Mouse (Mus musculus) forebrain, embryonic 14.5 days (tissue): ENCODE data around the gene Tmem135. TPM values are rescaled to one million over a fixed set of nuclear protein-coding genes. Genes with fewer than 3 reads are reported as not detected.

Experiments used
- ATAC-seq: fragments of 200-750 bp; cut with Nextera tagmentation; 2 replicates; pipeline ENCODE4 v1.8.0; 2017; ENCODE audit warnings: mild to moderate bottlenecking, moderate library complexity
- DNase-seq: peaks from one replicate; pipeline ENCODE4 v3.0.0-alpha.2; 2015; ENCODE audit warnings: low spot score
- H3K27ac ChIP-seq: fragments of 300-500 bp; sonication (generic); 2 replicates; pipeline ENCODE4 v1.5.1; 2014; ENCODE audit warnings: low read depth, mild to moderate bottlenecking, control low read depth, low read length, moderate library complexity
- H3K27me3 ChIP-seq: fragments of 300-500 bp; sonication (generic); replicated peaks from 2 replicates; pipeline ENCODE4 v1.6.1; 2014; ENCODE audit warnings: low read length, control low read depth, mixed read lengths; ENCODE audit not compliant: control insufficient read depth, insufficient read depth
- H3K36me3 ChIP-seq: fragments of 300-500 bp; sonication (generic); 2 replicates; pipeline ENCODE4 v1.6.1; 2014; ENCODE audit warnings: low read length, control low read depth; ENCODE audit not compliant: control insufficient read depth, insufficient read depth
- H3K4me1 ChIP-seq: fragments of 300-500 bp; sonication (generic); 2 replicates; pipeline ENCODE4 v1.6.1; 2014; ENCODE audit warnings: antibody characterized with exemption, low read length, control low read depth; ENCODE audit not compliant: control insufficient read depth, insufficient read depth
- H3K4me2 ChIP-seq: fragments of 300-500 bp; sonication (generic); 2 replicates; pipeline ENCODE4 v1.6.1; 2014; ENCODE audit warnings: mild to moderate bottlenecking, control low read depth, low read length
- H3K4me3 ChIP-seq: fragments of 300-500 bp; sonication (generic); 2 replicates; pipeline ENCODE4 v1.5.1; 2014; ENCODE audit warnings: low read depth, low read length, control low read depth
- H3K9ac ChIP-seq: fragments of 300-500 bp; sonication (generic); 2 replicates; pipeline ENCODE4 v1.6.1; 2014; ENCODE audit warnings: mild to moderate bottlenecking, low read length, control low read depth, moderate library complexity
- H3K9me3 ChIP-seq: fragments of 300-500 bp; sonication (generic); replicated peaks from 2 replicates; pipeline ENCODE4 v1.6.1; 2016; ENCODE audit warnings: low read length, control low read depth, mixed read lengths; ENCODE audit not compliant: control insufficient read depth
- WGBS: fragments of 180-500 bp; shearing (Covaris S2); extraction: QIAGEN DNeasy Blood & Tissue Kit; methylation state at CpG from one replicate; pipeline ENCODE4 v1.1.7; 2014; 5-methylcytosine and 5-hydroxymethylcytosine counted together
- polyA plus RNA-seq: library from polyadenylated mRNA; unstranded; fragments of >200 nt; fragmentation: Nextera tagmentation; extraction: Ambion mirVana; gene quantifications from 2 replicates; pipeline ENCODE4 v1.2.1, GENCODE M21; 2014

Tmem135 gene
- polyA plus RNA-seq = 16.2 and 22.2 TPM in 2 replicates

- Histone ChIP-seq H3K27me3 (0 out of 2 replicates have a peak, but pooled peaks cover 10% of the 10 kb centered on the region), H3K27ac (peak within 1 kb of the TSS; percentile 40; the same call in 1 of the 2 replicates), H3K4me3 (peak within 1 kb of the TSS; percentile 60), H3K36me3 (no peaks in the 10 kb centered on the region), H3K4me1 (peaks cover 15% of the 10 kb centered on the region), H3K4me2 (peak within 1 kb of the TSS; percentile 100), H3K9me3 (no peaks in the 10 kb centered on the region), H3K9ac (peak within 1 kb of the TSS; percentile 73)
- peak; percentile 96 for ATAC-seq
- WGBS = under 1% methylated on average over 60 of the region's 62 CpGs
- peak; percentile 95 for DNase-seq
Observed at GRCm38 (mm10) chr7:89404081-89404733, at the start of gene Tmem135, which contains the start of gene Fzd4. Tmem135 (minus strand) TSS chr7:89404222. Fzd4 (plus strand) TSS chr7:89404355.

GRCm38 (mm10) chr7:89450312-89450711 is 46.3 kb upstream of the Tmem135 start:
- Histone ChIP-seq H3K4me3 (no peak overlapping the region), H3K36me3 (no peaks in the 10 kb centered on the region), H3K4me2 (no peak overlapping the region), H3K9ac (no peak overlapping the region), H3K27me3 (no peaks in the 10 kb centered on the region), H3K4me1 (no peaks in the 10 kb centered on the region), H3K9me3 (no peaks in the 10 kb centered on the region), H3K27ac (no peak overlapping the region)
- DNase-seq (no peak), ATAC-seq (no peak)
- 71% methylated on average over 2 of the region's 2 CpGs for WGBS

- Histone ChIP-seq H3K27me3 (no peaks in the 10 kb centered on the region), H3K4me3 (no peak overlapping the region), H3K9ac (no peak overlapping the region), H3K4me1 (no peaks in the 10 kb centered on the region), H3K27ac (no peak overlapping the region), H3K4me2 (no peak overlapping the region), H3K36me3 (no peaks in the 10 kb centered on the region), H3K9me3 (no peaks in the 10 kb centered on the region)
- 84% methylated on average over 4 of the region's 4 CpGs for WGBS
- ATAC-seq (no peak), DNase-seq (no peak)
Observed at GRCm38 (mm10) chr7:89445137-89445536, 41.1 kb upstream of the Tmem135 start.

GRCm38 (mm10) chr7:89442242-89442641 is 38.2 kb upstream of the Tmem135 start:
- ATAC-seq (no peak), DNase-seq (no peak)
- Histone ChIP-seq H3K4me1 (no peaks in the 10 kb centered on the region), H3K9ac (no peak overlapping the region), H3K27me3 (no peaks in the 10 kb centered on the region), H3K4me3 (no peak overlapping the region), H3K36me3 (no peaks in the 10 kb centered on the region), H3K27ac (no peak overlapping the region), H3K9me3 (no peaks in the 10 kb centered on the region), H3K4me2 (no peak overlapping the region)
- 62% methylated on average over 4 of the region's 4 CpGs for whole genome bisulfite sequencing

GRCm38 (mm10) chr7:89441291-89441690 is 37.3 kb upstream of the Tmem135 start:
- ATAC-seq = no peak
- no peaks in the 10 kb centered on the region for H3K4me1 ChIP-seq

GRCm38 (mm10) chr7:89437589-89437988 is 33.6 kb upstream of the Tmem135 start:
- Histone ChIP-seq H3K27ac (no peak overlapping the region), H3K27me3 (no peaks in the 10 kb centered on the region), H3K4me3 (no peak overlapping the region), H3K9ac (no peak overlapping the region), H3K9me3 (no peaks in the 10 kb centered on the region), H3K4me2 (no peak overlapping the region), H3K36me3 (no peaks in the 10 kb centered on the region), H3K4me1 (no peaks in the 10 kb centered on the region; the same call in 1 of the 2 replicates)
- ATAC-seq (peak; percentile 56; the same call in 1 of the 2 replicates), DNase-seq (peak; percentile 55)
- 51% methylated on average over 4 of the region's 4 CpGs for WGBS

More at GRCm38 (mm10) chr7:89441291-89441690, 37.3 kb upstream of the Tmem135 start:
- WGBS = 73% methylated on average over 7 of the region's 7 CpGs
- Histone ChIP-seq H3K4me2 (no peak overlapping the region), H3K9me3 (no peaks in the 10 kb centered on the region), H3K27ac (no peak overlapping the region), H3K9ac (no peak overlapping the region), H3K27me3 (no peaks in the 10 kb centered on the region), H3K36me3 (no peaks in the 10 kb centered on the region), H3K4me3 (no peak overlapping the region)
- DNase-seq = no peak

GRCm38 (mm10) chr7:89436404-89436803 is 32.4 kb upstream of the Tmem135 start:
- Histone ChIP-seq H3K4me1 (no peaks in the 10 kb centered on the region; the same call in 1 of the 2 replicates), H3K27me3 (no peaks in the 10 kb centered on the region), H3K4me3 (no peak overlapping the region), H3K4me2 (no peak overlapping the region), H3K9me3 (no peaks in the 10 kb centered on the region), H3K9ac (no peak overlapping the region), H3K36me3 (no peaks in the 10 kb centered on the region), H3K27ac (no peak overlapping the region)
- ATAC-seq (no peak), DNase-seq (no peak)
- WGBS = 91% methylated on average over 5 of the region's 5 CpGs

- Histone ChIP-seq H3K4me2 (no peak overlapping the region), H3K27me3 (no peaks in the 10 kb centered on the region), H3K4me3 (no peak overlapping the region), H3K4me1 (no peaks in the 10 kb centered on the region; the same call in 1 of the 2 replicates), H3K36me3 (no peaks in the 10 kb centered on the region), H3K9me3 (no peaks in the 10 kb centered on the region), H3K27ac (no peak overlapping the region), H3K9ac (no peak overlapping the region)
- ATAC-seq = no peak
- DNase-seq = no peak
- WGBS = 65% methylated on average over 8 of the region's 8 CpGs
Observed at GRCm38 (mm10) chr7:89433893-89434616, 30.0 kb upstream of the Tmem135 start.
